Comparison of ENCODE assay signal across 8 mouse cellular contexts in genomic region chr1:105311899-105312600, GRCm38 (mm10). TPM values are rescaled to one million over a fixed set of nuclear protein-coding genes. Genes with fewer than 3 reads are reported as not detected.
DNase-seq lines count a peak whose midpoint lies in the region; ATAC-seq lines count a peak whose summit lies in the region.

No protein-coding gene starts in this region.

- H3K27me3 ChIP-seq in midbrain, embryonic 10.5 days (ENCODE audit: low read depth, poor library complexity, severe bottlenecking), result no peaks in the 10 kb centered on the region
- no peaks in the 10 kb centered on the region for H3K27me3 ChIP-seq in midbrain, embryonic 16.5 days (ENCODE audit: control insufficient read depth, insufficient read depth, low read depth, low read length)
- H3K27me3 ChIP-seq in forebrain, embryonic 16.5 days (replicated peaks; ENCODE audit: control insufficient read depth, insufficient read depth, low read length), result no peaks in the 10 kb centered on the region
- no peaks in the 10 kb centered on the region for H3K27me3 ChIP-seq in hindbrain, embryonic 12.5 days

- no peak for DNase-seq in midbrain, embryonic 10.5 days (ENCODE audit: low spot score)
- DNase-seq in retina, embryonic 14.5 days (ENCODE audit: low spot score), result peak; percentile 23
- no peak for DNase-seq in MN1 (ENCODE audit: low spot score)
- DNase-seq in kidney, postnatal 10 days, result no peak

- ATAC-seq in midbrain, embryonic 16.5 days, result no peak
- ATAC-seq in forebrain, embryonic 16.5 days, result 0 out of 2 replicates have a peak, but pooled peaks have one; percentile 26
- ATAC-seq in hindbrain, embryonic 12.5 days (ENCODE audit: low FRiP score), result peak; percentile 79
- ATAC-seq in CD4-positive, CD25-positive, alpha-beta regulatory T cell, adult 4 months, result no peak

- H3K4me2 ChIP-seq in midbrain, embryonic 16.5 days (ENCODE audit: low read length), result no peak overlapping the region
- H3K4me2 ChIP-seq in forebrain, embryonic 16.5 days (ENCODE audit: low read length), result no peak overlapping the region
- no peak overlapping the region for H3K4me2 ChIP-seq in hindbrain, embryonic 12.5 days (replicated peaks)

- 0 out of 2 replicates have a peak overlapping the region, but pooled peaks have one; percentile 10 for H3K27ac ChIP-seq in midbrain, embryonic 10.5 days (replicated peaks)
- no peak overlapping the region for H3K27ac ChIP-seq in midbrain, embryonic 16.5 days (ENCODE audit: low read length)
- H3K27ac ChIP-seq in forebrain, embryonic 16.5 days (ENCODE audit: low read length), result no peak overlapping the region
- peak overlapping the region; percentile 35 for H3K27ac ChIP-seq in hindbrain, embryonic 12.5 days

- H3K36me3 ChIP-seq in midbrain, embryonic 10.5 days, result no peaks in the 10 kb centered on the region
- no peaks in the 10 kb centered on the region for H3K36me3 ChIP-seq in midbrain, embryonic 16.5 days (ENCODE audit: control insufficient read depth, insufficient read depth, low read length)
- no peaks in the 10 kb centered on the region for H3K36me3 ChIP-seq in forebrain, embryonic 16.5 days (ENCODE audit: control insufficient read depth, insufficient read depth)
- H3K36me3 ChIP-seq in hindbrain, embryonic 12.5 days, result no peaks in the 10 kb centered on the region

- no peak overlapping the region for H3K4me3 ChIP-seq in midbrain, embryonic 10.5 days
- H3K4me3 ChIP-seq in midbrain, embryonic 16.5 days (ENCODE audit: low read depth, low read length), result no peak overlapping the region
- H3K4me3 ChIP-seq in forebrain, embryonic 16.5 days (replicated peaks; ENCODE audit: low read length), result no peak overlapping the region
- H3K4me3 ChIP-seq in hindbrain, embryonic 12.5 days, result no peak overlapping the region

- 100% methylated on average over 1 of the region's 1 CpGs for WGBS in midbrain, embryonic 10.5 days
- 100% methylated on average over 1 of the region's 1 CpGs for WGBS in midbrain, embryonic 16.5 days
- 72% methylated on average over 1 of the region's 1 CpGs for WGBS in forebrain, embryonic 16.5 days
- 94% methylated on average over 1 of the region's 1 CpGs for WGBS in hindbrain, embryonic 12.5 days

- H3K9me3 ChIP-seq in midbrain, embryonic 10.5 days (replicated peaks), result no peaks in the 10 kb centered on the region
- no peaks in the 10 kb centered on the region for H3K9me3 ChIP-seq in midbrain, embryonic 16.5 days (replicated peaks; ENCODE audit: control insufficient read depth, low read length, poor library complexity, severe bottlenecking)
- H3K9me3 ChIP-seq in forebrain, embryonic 16.5 days (ENCODE audit: control insufficient read depth, low read length), result no peaks in the 10 kb centered on the region
- H3K9me3 ChIP-seq in hindbrain, embryonic 12.5 days (replicated peaks), result no peaks in the 10 kb centered on the region

- peaks cover 14% of the 10 kb centered on the region for H3K4me1 ChIP-seq in midbrain, embryonic 10.5 days
- H3K4me1 ChIP-seq in midbrain, embryonic 16.5 days (ENCODE audit: control insufficient read depth, insufficient read depth, low read length), result no peaks in the 10 kb centered on the region
- no peaks in the 10 kb centered on the region for H3K4me1 ChIP-seq in forebrain, embryonic 16.5 days (replicated peaks; ENCODE audit: control insufficient read depth, insufficient read depth, low read length)
- H3K4me1 ChIP-seq in hindbrain, embryonic 12.5 days, result peaks cover 9% of the 10 kb centered on the region

- H3K9ac ChIP-seq in midbrain, embryonic 16.5 days (ENCODE audit: low read depth, low read length), result no peak overlapping the region
- no peak overlapping the region for H3K9ac ChIP-seq in forebrain, embryonic 16.5 days (replicated peaks; ENCODE audit: low read depth, low read length)
- no peak overlapping the region for H3K9ac ChIP-seq in hindbrain, embryonic 12.5 days

RNA-seq across cellular contexts. Expression of gene Rnf152, which starts 44.5 kb away (rescaled TPM):
- polyA plus RNA-seq in midbrain, embryonic 10.5 days (2016; fragmentation: Nextera tagmentation; extraction: Ambion mirVana), result 1.4 and 1.7 TPM in 2 replicates
- polyA plus RNA-seq in midbrain, embryonic 16.5 days (2015; fragmentation: Nextera tagmentation; extraction: Ambion mirVana), result 26.7 and 29.6 TPM in 2 replicates
- polyA plus RNA-seq in forebrain, embryonic 16.5 days (2015; fragmentation: Nextera tagmentation; extraction: Ambion mirVana), result 6.2 and 9.2 TPM in 2 replicates
- polyA plus RNA-seq in hindbrain, embryonic 12.5 days (2016; fragmentation: Nextera tagmentation; extraction: Ambion mirVana), result 5.4 and 5.5 TPM in 2 replicates
- under 1 TPM; 0.09 to 0.35 TPM for polyA plus RNA-seq in CD4-positive, CD25-positive, alpha-beta regulatory T cell, adult 4 months (2017; shearing (Covaris generic))

Comparison
In these comparisons a context has a peak if more than half of its experiments do, and no peak if none do; other contexts are left out.
1. H3K27ac ChIP-seq: peak in midbrain, embryonic 10.5 days (single experiment) and hindbrain, embryonic 12.5 days (single experiment); none in midbrain, embryonic 16.5 days (single experiment) and forebrain, embryonic 16.5 days (single experiment).
2. ATAC-seq: peak in forebrain, embryonic 16.5 days (single experiment) and hindbrain, embryonic 12.5 days (single experiment); none in midbrain, embryonic 16.5 days (single experiment) and CD4-positive, CD25-positive, alpha-beta regulatory T cell, adult 4 months (single experiment).